Mouse (Mus musculus): ENCODE data around the gene Hmgb3.

DNA sequence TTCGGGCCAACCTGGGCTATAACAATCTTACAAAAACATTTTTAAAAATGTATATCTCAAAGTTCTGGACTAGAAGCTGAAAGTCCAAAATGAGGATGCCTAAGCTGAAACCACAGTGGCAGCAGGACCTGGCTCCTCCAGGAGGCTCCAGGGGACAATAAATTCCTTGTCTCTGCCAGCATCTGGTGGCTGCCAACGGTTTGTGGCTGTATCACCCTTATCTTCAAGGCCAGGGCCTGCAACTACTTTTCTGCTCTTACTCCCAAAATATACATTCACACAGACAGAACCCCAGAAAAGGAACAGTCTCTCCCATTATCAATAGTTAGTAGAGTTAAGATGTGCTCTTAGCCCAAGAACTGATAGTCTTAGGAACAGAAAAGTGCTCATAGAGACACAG lies 10.6 kb upstream of the Hmgb3 start:
- no peak for TF ChIP-seq CTCF (IDR thresholded peaks at IDR 0.05; ENCODE audit: borderline replicate concordance, extremely low read depth, insufficient read depth, insufficient read length)
- no peak for TF ChIP-seq POLR2A (IDR thresholded peaks at IDR 0.05; ENCODE audit: borderline replicate concordance, extremely low read depth, insufficient read depth, insufficient read length, poor library complexity, severe bottlenecking)

Data from brain, embryonic 14.5 days (tissue).